Mouse (Mus musculus): Measurements from ENCODE around the gene Bcl2l2. TPM values are rescaled to one million over a fixed set of nuclear protein-coding genes. Genes with fewer than 3 reads are reported as not detected.

The Bcl2l2 gene
- total RNA-seq, 2 experiments from 2014 or later = 0.77 to 1.0 TPM

GRCm38 (mm10) chr14:54885309-54885708 is 2.1 kb downstream of the Bcl2l2 start:
- ATAC-seq (replicated peaks; ENCODE audit: low FRiP score, poor library complexity, severe bottlenecking) = no peak

GRCm38 (mm10) chr14:54892200-54892599 is 9.0 kb downstream of the Bcl2l2 start, which contains the start of gene Pabpn1:
TSS of gene Pabpn1 (plus strand) at chr14:54892500.
- ATAC-seq (replicated peaks; ENCODE audit: low FRiP score, poor library complexity, severe bottlenecking) = no peak

GRCm38 (mm10) chr14:54893651-54894181 is 10.5 kb downstream of the Bcl2l2 start:
- peak; percentile 95 for ATAC-seq (replicated peaks; ENCODE audit: low FRiP score, poor library complexity, severe bottlenecking)

GRCm38 (mm10) chr14:54894296-54895151 is 11.3 kb downstream of the Bcl2l2 start:
- ATAC-seq (replicated peaks; ENCODE audit: low FRiP score, poor library complexity, severe bottlenecking) = peak; percentile 35; the same call in 1 of the 2 replicates

GRCm38 (mm10) chr14:54897445-54897844 is 14.3 kb downstream of the Bcl2l2 start:
- no peak for ATAC-seq (replicated peaks; ENCODE audit: low FRiP score, poor library complexity, severe bottlenecking)

GRCm38 (mm10) chr14:54900383-54900782 is 17.2 kb downstream of the Bcl2l2 start:
- ATAC-seq (replicated peaks; ENCODE audit: low FRiP score, poor library complexity, severe bottlenecking) = peak; percentile 74

- no peak for ATAC-seq (replicated peaks; ENCODE audit: low FRiP score, poor library complexity, severe bottlenecking)
These were observed 20.5 kb downstream of the Bcl2l2 start for GRCm38 (mm10) chr14:54903641-54904040.

- ATAC-seq (replicated peaks; ENCODE audit: low FRiP score, poor library complexity, severe bottlenecking) = no peak
These were observed 25.5 kb downstream of the Bcl2l2 start for GRCm38 (mm10) chr14:54908682-54909081.

- no peak for ATAC-seq (replicated peaks; ENCODE audit: low FRiP score, poor library complexity, severe bottlenecking)
These were observed 29.1 kb downstream of the Bcl2l2 start for GRCm38 (mm10) chr14:54912109-54912850.

- no peak for ATAC-seq (replicated peaks; ENCODE audit: low FRiP score, poor library complexity, severe bottlenecking)
These were observed 29.7 kb downstream of the Bcl2l2 start, which contains the start of gene Slc22a17 for GRCm38 (mm10) chr14:54912886-54913285. TSS of gene Slc22a17 (minus strand) at chr14:54913132.

- no peak for ATAC-seq (replicated peaks; ENCODE audit: low FRiP score, poor library complexity, severe bottlenecking)
These were observed 30.2 kb downstream of the Bcl2l2 start for GRCm38 (mm10) chr14:54913343-54913742.

- no peak for ATAC-seq (replicated peaks; ENCODE audit: low FRiP score, poor library complexity, severe bottlenecking)
These were observed 37.0 kb downstream of the Bcl2l2 start for GRCm38 (mm10) chr14:54920076-54920685.

GRCm38 (mm10) chr14:54924641-54925348 is 41.6 kb downstream of the Bcl2l2 start:
- ATAC-seq (replicated peaks; ENCODE audit: low FRiP score, poor library complexity, severe bottlenecking) = no peak

- no peak for ATAC-seq (replicated peaks; ENCODE audit: low FRiP score, poor library complexity, severe bottlenecking)
These were observed 42.5 kb downstream of the Bcl2l2 start, which contains the start of gene Efs for GRCm38 (mm10) chr14:54925349-54926342. TSS of gene Efs (minus strand) at chr14:54926126.

GRCm38 (mm10) chr14:54926401-54927158 is 43.4 kb downstream of the Bcl2l2 start:
- ATAC-seq (replicated peaks; ENCODE audit: low FRiP score, poor library complexity, severe bottlenecking) = no peak

- no peak for ATAC-seq (replicated peaks; ENCODE audit: low FRiP score, poor library complexity, severe bottlenecking)
These were observed 44.1 kb downstream of the Bcl2l2 start for GRCm38 (mm10) chr14:54927296-54927695.

GRCm38 (mm10) chr14:54929801-54930200 is 46.6 kb downstream of the Bcl2l2 start:
- no peak for ATAC-seq (replicated peaks; ENCODE audit: low FRiP score, poor library complexity, severe bottlenecking)

Measured in erythroblast, adult 5-6 weeks (primary cell).